Mouse (Mus musculus) megakaryocyte-erythroid progenitor cell, adult 5 weeks (primary cell): Measurements from ENCODE around the gene Egfl8. TPM values are rescaled to one million over a fixed set of nuclear protein-coding genes. Genes with fewer than 3 reads are reported as not detected.

Experiments
- polyA plus RNA-seq: library from polyadenylated mRNA; stranded (reverse); fragments of >175 nt; gene quantifications from 2 replicates; pipeline ENCODE4 v1.2.3, GENCODE M21; 2012

Gene Egfl8
- 3.9 and 4.4 TPM in 2 replicates for polyA plus RNA-seq

DNA sequence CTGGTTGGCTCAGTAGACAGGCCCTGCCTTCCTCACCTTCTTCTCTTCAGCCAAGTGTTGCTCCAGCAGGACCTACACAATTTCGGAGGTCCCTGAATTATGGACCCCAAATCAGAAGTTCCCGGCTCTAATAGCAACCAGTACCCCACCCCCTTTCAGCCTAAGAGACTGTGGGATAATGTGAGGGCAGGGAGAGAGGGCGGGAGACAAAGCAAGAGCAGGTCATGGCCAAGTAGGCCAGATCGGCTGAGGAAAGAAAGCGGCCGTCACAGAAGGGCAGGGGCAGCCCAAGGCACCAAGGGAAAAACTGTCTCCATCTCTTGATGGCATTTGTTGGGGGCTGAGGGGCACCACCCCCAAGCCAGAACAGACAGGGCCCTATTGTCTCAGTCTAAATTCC is at the start of gene Egfl8:
TSS of gene Egfl8 (minus strand) at position 101 of the 400 bp plus-strand sequence.

DNA sequence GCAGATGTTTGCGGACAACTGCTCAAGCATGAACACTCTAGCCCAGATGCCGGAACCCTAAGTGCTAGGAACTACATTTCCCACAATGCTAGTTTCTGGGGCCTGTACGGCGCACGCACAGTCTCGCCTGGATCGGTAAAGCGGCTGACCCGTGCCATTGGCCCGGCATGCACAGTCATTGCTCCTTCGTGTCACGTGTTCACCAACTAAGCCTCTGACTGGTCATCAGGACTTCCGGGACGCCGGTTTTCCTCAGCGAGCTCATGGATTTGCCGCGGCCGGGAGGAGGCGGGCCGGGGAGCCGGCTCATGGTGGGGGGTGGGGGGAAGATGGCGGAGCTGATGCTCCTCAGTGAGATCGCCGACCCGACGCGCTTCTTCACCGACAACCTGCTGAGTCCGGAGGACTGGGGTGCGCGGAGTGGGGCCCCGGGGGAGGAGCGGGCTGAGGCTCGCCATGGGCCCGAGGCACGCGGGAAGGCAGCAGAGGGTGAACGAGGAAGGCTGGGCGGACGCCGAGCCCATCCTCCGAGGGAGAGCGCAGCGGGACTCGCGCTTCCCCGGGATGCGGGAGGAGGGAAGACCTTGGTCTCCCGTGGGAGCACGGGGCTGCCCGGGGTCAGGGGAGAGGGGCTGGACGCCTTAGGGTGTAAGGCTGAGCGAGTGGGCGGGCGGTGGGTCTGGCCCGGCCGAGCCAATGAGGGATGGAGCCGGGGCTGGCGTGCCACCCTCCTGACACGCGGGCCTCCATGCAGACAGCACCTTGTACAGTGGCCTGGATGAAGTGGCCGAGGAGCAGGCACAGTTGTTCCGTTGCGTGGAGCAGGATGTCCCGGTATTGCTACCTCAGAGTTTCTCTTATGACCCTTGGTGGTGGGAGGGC is 31.4 kb upstream of the Egfl8 start, which contains the start of gene Atf6b:
TSS of gene Atf6b (plus strand) at position 241 of the 882 bp plus-strand sequence.

DNA sequence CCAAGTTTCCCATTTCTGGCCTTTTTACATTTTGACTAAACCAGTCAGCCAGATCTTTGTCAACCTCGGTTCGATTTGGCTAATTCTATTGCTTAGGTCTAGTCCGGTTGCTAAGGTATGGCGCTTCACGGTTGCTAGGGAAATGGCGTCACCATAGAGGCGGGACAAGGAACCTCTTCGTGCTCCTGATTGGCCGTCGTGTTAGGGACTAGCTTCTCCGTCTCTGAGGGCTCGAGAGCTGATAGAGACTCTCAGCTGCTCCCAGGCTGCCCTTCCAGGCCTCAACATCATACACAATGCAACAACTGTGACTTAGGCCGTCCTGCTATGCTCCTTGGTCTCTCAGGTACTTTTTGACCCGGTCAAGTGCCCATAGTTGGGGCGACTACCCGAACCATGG is 28.8 kb upstream of the Egfl8 start, which contains the start of gene Fkbpl:
TSS of gene Fkbpl (plus strand) at position 157 of the 400 bp plus-strand sequence.

DNA sequence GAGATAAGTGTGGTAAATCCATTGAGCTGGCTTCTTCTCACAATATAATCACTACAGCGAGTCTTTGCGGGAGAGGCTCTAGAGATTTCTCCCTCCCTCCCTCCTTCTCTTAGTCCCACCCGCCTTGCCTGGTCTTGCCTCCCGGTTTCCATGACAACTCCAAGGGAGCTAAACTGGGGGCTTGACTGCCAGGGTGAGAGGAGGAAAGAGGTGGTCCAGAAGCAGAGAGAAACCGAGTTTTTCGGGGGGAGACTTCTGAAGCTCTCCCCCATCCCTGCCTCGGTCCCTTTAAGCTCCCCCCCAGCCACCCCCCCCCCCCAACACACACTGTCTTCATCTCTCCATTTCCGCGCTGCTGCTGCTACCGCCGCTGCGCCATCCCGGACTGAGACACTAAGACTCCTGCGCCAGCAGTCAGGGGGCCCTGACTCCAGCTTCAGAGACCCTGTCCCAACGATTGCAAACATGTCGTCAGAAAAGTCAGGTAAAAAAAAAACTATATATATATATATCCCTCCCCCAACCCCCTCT is 13.5 kb upstream of the Egfl8 start, which contains the start of gene Prrt1:
TSS of gene Prrt1 (plus strand) at position 313 of the 531 bp plus-strand sequence.

DNA sequence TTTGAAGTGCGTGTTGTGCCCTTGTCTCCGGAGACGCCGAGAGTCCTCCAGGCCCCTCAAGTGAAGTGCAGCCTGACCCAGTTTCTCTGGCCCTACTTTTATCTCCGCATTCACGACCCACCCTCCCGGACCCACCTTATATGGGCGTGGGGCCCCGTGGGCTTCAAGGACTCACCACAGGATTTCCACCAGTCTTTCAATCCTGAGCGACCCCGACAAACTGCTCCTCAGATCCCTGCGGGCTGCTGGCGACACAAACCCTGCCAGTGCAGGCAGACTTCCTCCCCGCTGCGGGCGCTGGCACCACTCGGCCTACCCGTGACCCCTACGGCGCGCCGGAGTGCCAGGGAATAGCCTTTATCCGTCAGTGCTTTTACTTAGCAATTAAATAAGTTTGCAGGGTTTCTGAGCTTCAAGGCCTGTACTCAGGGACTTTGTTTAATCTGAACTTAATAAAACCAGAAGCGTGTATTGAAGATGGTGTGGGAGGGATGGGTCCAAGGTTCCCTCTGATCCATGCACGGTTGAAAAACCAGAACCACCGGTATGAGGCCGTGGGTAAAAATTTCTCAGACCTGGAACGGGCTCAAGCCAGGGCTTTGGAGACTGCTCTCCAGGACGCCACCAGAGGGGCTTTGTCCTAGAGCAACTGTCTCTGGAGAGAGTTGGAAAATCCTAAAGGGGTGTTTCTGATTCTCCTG is 12.3 kb upstream of the Egfl8 start, which contains the start of gene Ppt2:
TSS of gene Ppt2 (minus strand) at position 568 of the 701 bp plus-strand sequence.

DNA sequence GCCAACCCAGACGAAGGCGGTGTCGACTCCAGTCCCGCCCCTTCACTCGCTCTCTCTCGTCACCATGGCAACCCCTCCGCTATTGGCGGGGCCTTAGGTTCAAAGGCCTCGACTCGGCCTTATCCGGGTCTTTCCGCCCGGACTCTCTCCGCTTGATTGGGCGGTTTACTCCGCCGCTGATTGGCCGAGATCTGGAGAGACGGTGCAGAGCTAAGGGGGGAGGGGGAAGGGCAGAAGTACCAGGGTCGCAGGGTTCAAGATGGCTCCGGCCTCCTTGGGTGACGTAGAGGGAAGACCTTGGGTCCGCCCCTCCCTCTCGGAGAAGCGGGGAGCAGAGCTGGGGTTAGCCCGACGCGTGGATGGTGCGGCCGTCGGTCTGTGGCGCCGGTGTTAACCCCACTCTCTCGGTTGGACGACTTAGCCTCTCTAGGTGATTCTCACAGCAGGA is 11.7 kb downstream of the Egfl8 start, which contains the start of gene Agpat1:
TSS of gene Agpat1 (plus strand) at position 202 of the 448 bp plus-strand sequence.

DNA sequence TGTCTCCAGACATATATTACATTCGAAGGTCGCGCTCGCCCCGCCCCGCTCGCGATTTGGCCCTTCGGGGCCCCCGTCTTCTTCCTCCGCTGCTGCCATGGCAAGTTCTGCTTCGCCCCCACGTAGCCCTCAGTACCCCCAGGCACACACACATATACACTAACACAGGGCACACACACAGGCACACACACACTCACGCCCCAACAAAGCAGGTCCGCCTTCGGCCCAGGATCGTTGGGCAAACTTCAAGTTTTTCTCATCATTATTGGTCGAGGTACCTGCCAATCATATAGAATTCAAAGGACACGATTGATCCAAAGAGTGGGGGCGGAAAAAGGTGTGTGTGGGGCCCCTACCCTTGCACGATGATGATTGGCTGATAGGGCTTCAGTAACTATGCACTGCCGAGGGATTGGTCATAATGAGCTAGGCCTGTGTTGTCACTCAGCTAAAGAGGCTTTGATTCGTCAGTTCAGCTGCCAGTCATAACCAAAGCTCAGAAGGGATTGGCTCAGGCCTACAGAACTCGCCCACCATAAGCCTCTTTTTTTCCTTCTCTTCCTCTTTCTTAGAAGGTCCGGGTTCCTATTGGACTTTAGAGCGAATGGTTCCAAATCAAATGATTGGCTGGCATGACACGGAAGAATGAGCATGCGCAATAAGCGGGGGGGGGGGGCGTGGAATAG is 12.3 kb downstream of the Egfl8 start, which contains the start of gene Rnf5:
TSS of gene Rnf5 (minus strand) at position 316 of the 686 bp plus-strand sequence.

GRCm38 (mm10) chr17:34597566-34598095 is 18.1 kb downstream of the Egfl8 start, which contains the start of gene Ager:
Gene Ager (plus strand): TSS chr17:34597862.

DNA sequence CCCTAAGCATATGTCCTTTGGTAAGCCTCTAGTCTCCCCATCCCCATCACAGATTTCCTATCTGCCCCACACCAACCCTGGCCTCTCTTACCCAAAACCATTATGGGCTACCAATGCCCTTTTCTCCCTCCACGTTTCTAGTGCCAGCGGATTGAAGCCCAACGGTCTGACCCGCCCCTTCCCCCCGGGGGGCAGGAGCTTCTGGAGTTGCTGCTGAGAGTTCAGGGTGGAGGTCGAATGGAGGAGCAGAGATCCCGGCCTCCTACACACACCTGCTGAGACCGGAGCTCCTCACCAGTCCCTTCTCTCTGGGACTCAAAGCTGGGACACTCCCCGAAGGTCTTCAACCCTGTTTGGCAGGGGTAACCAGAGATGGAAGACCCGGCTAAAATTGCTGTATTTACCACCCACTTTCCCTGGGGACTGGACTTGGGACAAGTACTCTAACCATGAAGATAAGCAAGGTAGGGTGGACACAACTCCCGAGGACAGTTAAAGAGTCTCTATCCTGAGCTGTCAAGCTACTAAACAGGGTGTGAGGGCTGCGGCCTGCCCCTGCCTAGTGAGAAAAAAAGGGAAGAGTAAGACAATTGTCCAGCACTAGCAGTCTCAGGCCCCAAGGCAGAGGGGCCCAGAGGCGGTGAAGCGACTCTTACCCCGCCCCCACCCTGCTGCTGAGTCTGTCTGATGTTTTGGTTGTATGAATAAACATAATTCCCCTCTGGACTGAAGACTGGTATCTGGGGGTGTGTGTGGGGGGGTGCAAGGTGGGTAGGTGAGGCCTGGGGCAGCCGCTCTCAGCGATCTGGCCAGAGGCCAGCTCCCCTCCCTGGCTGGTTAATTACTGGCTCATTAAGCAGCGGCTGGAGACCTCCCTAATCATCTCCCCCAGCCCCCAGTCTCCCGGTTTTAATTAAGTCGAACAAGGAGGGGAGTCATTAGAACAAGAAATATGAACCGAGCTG is 24.5 kb downstream of the Egfl8 start, which contains the start of gene Pbx2:
TSS of gene Pbx2 (plus strand) at position 238 of the 965 bp plus-strand sequence.

GRCm38 (mm10) chr17:34589681-34590101 is 26.1 kb downstream of the Egfl8 start, which contains the start of gene Gpsm3:
Gene Gpsm3 (plus strand): TSS chr17:34589806.

DNA sequence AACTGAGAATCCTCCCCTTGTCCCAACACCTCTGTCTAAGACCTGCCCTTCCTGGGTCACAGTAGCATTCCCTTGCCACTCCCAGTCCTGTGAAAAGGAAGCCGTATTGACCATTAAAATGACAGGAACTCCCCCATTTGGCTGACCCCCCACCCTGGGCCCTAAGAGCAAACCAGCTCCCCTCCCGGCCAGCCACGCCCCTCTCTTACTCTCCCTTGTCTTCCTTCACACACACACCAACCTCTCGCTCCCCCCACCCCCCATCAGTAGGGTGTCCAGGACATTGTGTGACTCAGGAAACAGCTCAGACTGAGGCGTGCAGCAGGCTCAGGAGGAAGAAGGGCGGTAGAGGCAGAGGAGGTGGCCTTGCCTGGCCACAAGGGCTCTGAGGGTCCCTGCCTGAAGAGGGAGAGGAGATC is 51.8 kb downstream of the Egfl8 start, which contains the start of gene Notch4:
TSS of gene Notch4 (plus strand) at position 266 of the 419 bp plus-strand sequence.

Other genes with a start within 250 kb of the Egfl8 start
- gene Btnl1, start 238.8 kb downstream of the Egfl8 start, polyA plus RNA-seq: not detected in 2 replicates
- gene BC051142, start 217.2 kb downstream of the Egfl8 start, polyA plus RNA-seq: 0.09 and 0.53 TPM in 2 replicates
- gene Btnl4, start 138.7 kb downstream of the Egfl8 start, polyA plus RNA-seq: not detected in 2 replicates
- gene Btnl6, start 98.6 kb downstream of the Egfl8 start, polyA plus RNA-seq: not detected in 2 replicates
- gene Notch4, start 51.7 kb downstream of the Egfl8 start, polyA plus RNA-seq: 2.6 and 3.1 TPM in 2 replicates
- 351 and 421 TPM in 2 replicates for gene Gpsm3, start 26.2 kb downstream of the Egfl8 start, polyA plus RNA-seq
- 81.6 and 90.2 TPM in 2 replicates for gene Pbx2, start 24.7 kb downstream of the Egfl8 start, polyA plus RNA-seq
- gene Ager, start 18.1 kb downstream of the Egfl8 start, polyA plus RNA-seq: 7.3 and 10.8 TPM in 2 replicates
- gene Rnf5, start 12.3 kb downstream of the Egfl8 start, polyA plus RNA-seq: 65.9 and 70.5 TPM in 2 replicates
- gene Agpat1, start 11.7 kb downstream of the Egfl8 start, polyA plus RNA-seq: 119 and 139 TPM in 2 replicates
- 185 and 189 TPM in 2 replicates for gene Ppt2, start 12.5 kb upstream of the Egfl8 start, polyA plus RNA-seq
- gene Prrt1, start 13.6 kb upstream of the Egfl8 start, polyA plus RNA-seq: 2.5 and 3.4 TPM in 2 replicates
- 8.3 and 8.4 TPM in 2 replicates for gene Fkbpl, start 28.8 kb upstream of the Egfl8 start, polyA plus RNA-seq
- 184 and 230 TPM in 2 replicates for gene Atf6b, start 31.2 kb upstream of the Egfl8 start, polyA plus RNA-seq
- 0.02 TPM in 2 replicates for gene Tnxb, start 54.6 kb upstream of the Egfl8 start, polyA plus RNA-seq
- 0.17 and 0.61 TPM in 2 replicates for gene C4b, start 127.9 kb upstream of the Egfl8 start, polyA plus RNA-seq
- not detected in 2 replicates for gene Cyp21a1, start 188.6 kb upstream of the Egfl8 start, polyA plus RNA-seq
- gene Stk19, start 221.0 kb upstream of the Egfl8 start, polyA plus RNA-seq: 65.1 and 75.3 TPM in 2 replicates
- 106 TPM in 2 replicates for gene Dxo, start 221.0 kb upstream of the Egfl8 start, polyA plus RNA-seq
- 63.8 and 69.0 TPM in 2 replicates for gene Skiv2l, start 234.2 kb upstream of the Egfl8 start, polyA plus RNA-seq
- 308 and 315 TPM in 2 replicates for gene Nelfe, start 234.4 kb upstream of the Egfl8 start, polyA plus RNA-seq
- gene Cfb, start 246.5 kb upstream of the Egfl8 start, polyA plus RNA-seq: 0.13 TPM in 1 of 2 replicates, not detected in the other